Mouse (Mus musculus) right cerebral cortex, adult 2 months (tissue): ENCODE data around the gene Gm20896.
"Not testable (repeated sequence)": the region's sequence is repeated elsewhere in the genome, so short reads cannot be mapped to it uniquely, and the experiment has no call there.

Experiments used
- DNase-seq, 2 experiments: peaks; one replicate each; pipeline ENCODE4 v3.0.0; 2021 to 2022; ENCODE audit warnings: low spot score in 2 of 2

Gene Gm20896

DNA sequence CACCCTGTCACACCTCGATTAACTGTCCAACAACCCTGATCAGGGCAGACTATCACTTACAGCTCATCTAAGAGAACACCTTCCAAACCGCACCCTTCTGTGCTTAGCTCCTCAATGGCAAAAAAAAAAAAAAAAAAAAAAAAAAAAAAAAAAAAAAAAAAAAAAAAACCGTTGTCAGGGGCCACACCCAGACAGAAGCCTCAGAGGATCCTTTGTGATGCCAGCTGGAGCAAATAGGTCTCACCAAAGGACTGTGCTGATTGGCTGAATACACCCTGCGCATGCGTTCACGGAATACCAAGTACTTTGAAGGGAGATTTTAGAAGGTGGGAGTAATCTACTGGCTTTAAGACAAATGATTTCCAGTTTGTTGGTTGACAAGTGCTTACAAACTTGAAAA lies at the start of gene Gm20896:
Gene Gm20896, minus strand, starts transcription at position 101 of the 400 bp plus-strand sequence.
- not testable (repeated sequence) for DNase-seq
